Mouse (Mus musculus): ENCODE measurements at regions not wholly inside any gene's neighbourhood (a gene's known extent, or its start where the extent isn't known, plus 50 kb on each side); places are given as distances from the start of the nearest gene placed in this dataset.

DNA sequence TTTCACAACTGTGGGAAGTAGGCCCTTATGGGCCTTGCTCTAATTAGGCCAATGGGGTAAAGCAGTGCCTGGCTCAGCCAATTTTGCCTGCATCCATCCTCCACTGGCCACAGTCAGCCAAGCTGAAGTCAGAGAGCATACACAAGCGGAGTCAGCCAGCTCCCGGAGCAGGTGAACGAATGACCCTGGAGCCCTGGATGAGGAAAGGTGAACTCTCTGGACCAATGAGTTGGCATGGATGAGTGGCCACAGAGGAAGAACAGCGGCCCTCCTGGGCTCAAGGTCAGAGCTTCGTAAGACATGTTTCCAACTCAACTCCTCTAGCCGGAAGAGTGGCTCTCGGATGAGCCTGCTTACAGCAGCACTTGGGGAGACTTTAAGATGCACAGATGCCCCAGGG, 116.1 kb upstream of the Rpl38 start:
- ATAC-seq (replicated peaks; ENCODE audit: poor library complexity, severe bottlenecking): no peak

DNA sequence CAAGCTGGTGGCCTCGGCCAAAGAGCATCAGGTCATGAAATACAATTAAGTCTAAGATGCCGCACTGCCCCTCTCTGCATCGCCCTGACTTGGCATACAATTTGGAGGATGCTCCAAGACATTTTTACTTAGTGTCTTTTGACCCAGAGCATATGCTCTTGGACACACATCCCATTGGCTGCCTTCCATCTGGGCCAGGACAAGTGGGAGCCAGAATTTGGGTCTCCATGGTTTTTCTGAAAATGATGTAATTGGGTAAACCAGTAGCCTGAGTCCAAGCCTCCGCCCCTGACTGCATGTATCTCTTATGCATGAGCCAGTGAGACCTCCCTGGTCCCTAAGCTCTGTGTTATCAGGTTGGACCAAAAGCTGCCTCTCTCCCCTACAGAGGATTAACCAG, 117.1 kb upstream of the Rpl38 start:
- no peak for ATAC-seq (replicated peaks; ENCODE audit: poor library complexity, severe bottlenecking)

GRCm38 (mm10) chr11:114548658-114549057, 119.7 kb upstream of the Rpl38 start:
- ATAC-seq (replicated peaks; ENCODE audit: poor library complexity, severe bottlenecking): no peak

GRCm38 (mm10) chr11:114544212-114544611, 124.1 kb upstream of the Rpl38 start:
- ATAC-seq (replicated peaks; ENCODE audit: poor library complexity, severe bottlenecking): no peak

DNA sequence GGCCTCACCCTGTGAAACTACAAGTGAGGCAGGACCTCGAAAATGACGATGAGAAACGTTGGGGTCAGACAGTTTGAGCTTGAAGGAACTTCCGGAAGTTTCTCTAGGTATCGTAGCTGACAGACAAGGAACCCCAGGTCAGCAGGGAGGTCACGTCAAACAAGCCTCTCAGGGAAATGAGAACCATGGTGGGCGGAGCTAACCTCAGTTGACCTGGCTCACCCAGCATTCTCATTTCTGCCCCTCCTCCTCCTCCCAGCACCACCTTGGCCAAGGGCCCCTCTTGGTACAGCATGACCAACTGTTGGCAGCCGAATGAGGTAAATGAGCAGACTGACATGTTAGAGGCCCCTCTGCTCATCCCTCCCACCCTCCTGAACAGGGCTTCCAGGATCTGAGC, 126.2 kb upstream of the Rpl38 start:
- no peak for ATAC-seq (replicated peaks; ENCODE audit: poor library complexity, severe bottlenecking)

DNA sequence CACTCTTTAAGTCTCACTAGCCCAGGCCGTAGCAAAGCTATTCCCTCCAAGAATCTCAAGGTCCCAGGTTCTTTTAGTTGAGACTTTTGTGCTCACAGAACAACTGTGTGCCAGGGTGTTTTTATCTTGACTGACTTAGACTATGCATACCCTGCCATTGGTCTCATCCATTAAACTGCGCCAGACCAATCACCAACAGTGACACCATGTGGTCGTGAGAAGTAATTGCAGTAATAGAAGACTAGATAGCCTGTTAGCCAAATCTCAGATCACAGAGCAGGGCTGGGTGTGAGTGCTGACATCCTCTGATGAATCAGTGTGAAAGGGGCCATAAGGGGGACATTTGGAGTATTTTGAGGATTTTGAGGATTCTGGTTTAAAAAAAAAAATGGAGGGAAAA, 127.8 kb upstream of the Rpl38 start:
- no peak for ATAC-seq (replicated peaks; ENCODE audit: poor library complexity, severe bottlenecking)

- no peak for ATAC-seq (replicated peaks; ENCODE audit: poor library complexity, severe bottlenecking)
Observed at GRCm38 (mm10) chr11:114536616-114537493, 131.5 kb upstream of the Rpl38 start.

DNA sequence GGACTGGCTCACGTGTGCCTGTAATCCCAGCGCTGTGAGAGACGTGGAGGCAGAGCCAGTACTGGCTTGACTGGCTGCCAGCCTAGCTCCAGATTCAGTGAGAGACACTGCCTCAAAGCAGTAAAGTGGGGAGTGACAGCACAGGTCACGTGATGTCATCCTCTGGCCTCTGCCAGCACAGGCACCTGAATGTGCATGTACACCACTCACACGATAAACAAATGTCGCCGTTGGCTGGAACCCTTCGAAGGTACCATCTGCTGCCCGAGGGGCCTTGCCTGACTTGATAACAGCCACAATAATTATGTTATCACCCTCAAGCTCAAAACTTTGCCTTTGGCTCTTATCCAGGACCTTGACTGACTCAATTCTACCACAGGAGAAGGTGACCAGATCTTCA, 132.4 kb upstream of the Rpl38 start:
- no peak for ATAC-seq (replicated peaks; ENCODE audit: poor library complexity, severe bottlenecking)

DNA sequence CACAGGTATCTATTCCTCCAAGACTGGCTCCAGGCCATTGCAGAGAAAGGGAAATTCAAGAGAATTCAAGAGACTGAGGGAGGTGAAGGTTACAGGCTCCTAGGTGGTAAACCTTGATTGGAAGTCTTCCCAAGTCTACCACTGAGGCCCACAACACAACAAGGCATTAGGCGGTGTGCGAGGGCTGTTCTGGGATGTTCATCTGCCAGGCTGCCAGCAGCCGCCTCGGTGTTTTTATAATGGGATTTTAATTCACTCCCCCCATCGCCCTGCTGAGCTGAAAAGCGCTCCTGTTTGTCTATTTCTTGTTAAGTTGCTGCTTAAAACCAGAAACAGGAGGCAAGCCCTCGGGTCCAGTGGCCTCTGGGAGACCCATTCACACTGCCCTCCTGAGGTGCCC, 133.9 kb upstream of the Rpl38 start:
- no peak for ATAC-seq (replicated peaks; ENCODE audit: poor library complexity, severe bottlenecking)

DNA sequence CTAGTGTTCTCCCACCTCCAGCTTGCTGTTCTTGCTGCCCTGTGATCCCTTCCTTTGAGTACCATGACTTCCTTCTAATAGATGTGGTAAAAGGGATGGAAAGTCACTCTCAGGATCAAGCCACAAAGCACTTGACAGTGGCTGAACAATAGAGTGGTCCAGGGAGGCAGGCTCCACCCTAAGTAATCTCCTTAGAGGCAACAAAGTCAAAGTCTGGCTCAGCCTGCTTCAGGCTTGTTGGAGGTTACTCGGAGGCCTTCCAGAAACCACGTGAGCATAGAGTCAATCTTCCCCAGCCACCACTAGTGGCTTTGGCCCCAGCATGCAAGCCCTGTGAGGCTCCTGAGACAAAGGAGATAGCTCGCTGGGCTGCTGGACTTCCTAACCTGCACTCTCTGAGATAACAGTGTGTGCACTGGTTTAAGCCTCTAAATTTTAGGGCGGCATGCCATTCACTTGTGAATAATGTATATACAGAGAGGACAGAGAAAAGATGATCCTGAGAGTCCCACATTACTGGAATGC, 137.0 kb upstream of the Rpl38 start:
- ATAC-seq (replicated peaks; ENCODE audit: poor library complexity, severe bottlenecking): no peak

DNA sequence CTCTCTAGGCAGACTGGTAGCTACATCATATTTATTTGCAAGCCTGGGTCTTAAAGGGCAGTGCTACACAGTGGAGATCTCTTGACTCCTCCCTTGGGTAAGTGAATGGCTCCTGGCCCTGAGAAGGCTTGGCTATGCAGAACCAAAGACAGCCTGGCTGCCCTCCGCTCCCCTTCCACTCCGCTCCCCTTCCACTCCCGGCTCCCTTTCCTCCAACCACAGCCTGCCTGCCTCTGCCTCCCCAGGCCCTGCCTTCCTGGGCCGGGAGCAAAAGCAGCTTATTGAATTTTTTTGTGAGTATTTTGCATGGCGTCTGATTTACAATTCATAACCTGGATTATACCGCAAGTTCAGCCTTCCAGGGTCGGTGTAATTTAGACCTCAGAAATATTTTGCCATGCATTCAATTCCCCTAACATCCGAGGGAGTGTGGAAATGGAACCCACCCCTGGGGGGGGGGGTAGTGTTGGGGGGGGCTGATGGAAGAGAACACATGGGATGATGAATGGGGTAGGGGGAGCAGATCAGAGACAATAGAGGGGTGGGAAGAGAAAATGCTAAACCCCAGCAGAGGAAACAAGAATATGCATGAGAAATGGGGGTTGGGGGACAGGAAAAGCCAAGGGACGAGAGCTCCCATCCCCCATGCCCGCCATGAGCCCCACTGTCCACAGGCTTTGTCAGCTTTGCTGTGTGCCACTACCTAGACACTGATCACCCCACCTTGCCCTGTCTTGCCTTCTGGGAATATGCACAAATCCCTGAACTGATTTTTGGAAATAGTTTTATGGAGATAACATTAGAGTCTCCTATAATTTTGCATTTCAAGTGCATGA, 139.2 kb upstream of the Rpl38 start:
- no peak for ATAC-seq (replicated peaks; ENCODE audit: poor library complexity, severe bottlenecking)

- ATAC-seq (replicated peaks; ENCODE audit: poor library complexity, severe bottlenecking): peak; percentile 93
Observed at GRCm38 (mm10) chr11:114523444-114524238, 144.7 kb upstream of the Rpl38 start.

DNA sequence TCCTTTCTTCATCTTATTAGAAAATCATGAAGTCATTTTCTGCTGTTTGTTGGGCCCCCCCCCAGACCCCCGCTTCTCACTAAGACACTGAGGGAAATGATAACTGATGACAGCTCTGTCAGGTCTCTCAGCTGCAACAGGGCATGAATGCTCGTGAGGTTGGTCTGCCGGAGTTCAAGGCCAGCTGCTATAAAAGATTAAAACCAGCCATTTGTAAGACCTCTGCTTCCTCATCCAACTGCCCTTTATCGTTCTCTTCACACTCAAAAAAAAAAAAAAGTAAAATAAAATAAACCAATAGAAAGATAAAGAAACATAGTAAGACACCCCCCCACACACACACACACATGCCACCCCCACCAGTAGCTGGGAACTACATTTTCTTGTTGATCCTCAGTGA, 153.0 kb upstream of the Rpl38 start:
- ATAC-seq (replicated peaks; ENCODE audit: poor library complexity, severe bottlenecking): no peak

GRCm38 (mm10) chr11:114514126-114514525, 154.2 kb upstream of the Rpl38 start:
- ATAC-seq (replicated peaks; ENCODE audit: poor library complexity, severe bottlenecking): peak; percentile 55

DNA sequence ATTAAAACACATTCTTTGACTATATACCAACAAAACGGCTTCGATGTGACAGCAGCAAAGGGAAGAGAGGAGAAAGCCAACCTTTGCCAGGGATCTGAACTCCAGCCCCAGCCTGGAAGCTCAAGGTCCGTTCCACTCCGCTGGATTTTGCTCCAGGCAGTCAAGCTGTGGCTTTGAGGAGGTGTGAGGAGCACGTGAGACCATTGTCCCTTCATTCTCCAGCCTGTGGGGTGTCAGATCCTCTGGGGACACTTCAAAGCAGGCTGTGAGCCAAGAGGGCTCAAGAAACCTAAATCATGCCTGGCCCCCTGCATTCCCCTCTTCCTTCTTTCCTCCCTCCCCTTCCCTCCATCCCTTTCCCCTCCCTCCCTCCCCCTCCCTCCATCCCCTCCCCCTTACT, 154.9 kb upstream of the Rpl38 start:
- no peak for ATAC-seq (replicated peaks; ENCODE audit: poor library complexity, severe bottlenecking)

GRCm38 (mm10) chr11:114511994-114512393, 156.3 kb upstream of the Rpl38 start:
- no peak for ATAC-seq (replicated peaks; ENCODE audit: poor library complexity, severe bottlenecking)

DNA sequence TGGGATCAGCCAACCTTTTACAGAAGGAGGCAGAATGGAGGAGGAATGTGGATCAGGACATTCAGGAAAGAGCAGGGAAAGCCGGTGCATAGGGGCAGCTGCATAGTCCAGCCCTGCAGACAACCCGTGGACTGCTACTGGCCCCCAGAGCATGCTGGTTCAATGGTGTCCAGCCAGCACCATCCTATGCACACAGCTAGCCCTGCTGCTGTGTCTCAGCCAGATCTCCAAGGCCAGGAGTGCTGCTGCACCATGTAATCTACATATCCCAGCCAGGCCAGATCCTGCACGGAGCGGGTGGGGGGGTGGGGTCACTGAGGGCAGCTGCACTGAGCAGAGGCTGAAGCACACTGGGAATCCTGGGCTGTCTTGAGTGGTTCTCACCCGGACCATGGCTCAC, 165.8 kb upstream of the Rpl38 start:
- no peak for ATAC-seq (replicated peaks; ENCODE audit: poor library complexity, severe bottlenecking)

DNA sequence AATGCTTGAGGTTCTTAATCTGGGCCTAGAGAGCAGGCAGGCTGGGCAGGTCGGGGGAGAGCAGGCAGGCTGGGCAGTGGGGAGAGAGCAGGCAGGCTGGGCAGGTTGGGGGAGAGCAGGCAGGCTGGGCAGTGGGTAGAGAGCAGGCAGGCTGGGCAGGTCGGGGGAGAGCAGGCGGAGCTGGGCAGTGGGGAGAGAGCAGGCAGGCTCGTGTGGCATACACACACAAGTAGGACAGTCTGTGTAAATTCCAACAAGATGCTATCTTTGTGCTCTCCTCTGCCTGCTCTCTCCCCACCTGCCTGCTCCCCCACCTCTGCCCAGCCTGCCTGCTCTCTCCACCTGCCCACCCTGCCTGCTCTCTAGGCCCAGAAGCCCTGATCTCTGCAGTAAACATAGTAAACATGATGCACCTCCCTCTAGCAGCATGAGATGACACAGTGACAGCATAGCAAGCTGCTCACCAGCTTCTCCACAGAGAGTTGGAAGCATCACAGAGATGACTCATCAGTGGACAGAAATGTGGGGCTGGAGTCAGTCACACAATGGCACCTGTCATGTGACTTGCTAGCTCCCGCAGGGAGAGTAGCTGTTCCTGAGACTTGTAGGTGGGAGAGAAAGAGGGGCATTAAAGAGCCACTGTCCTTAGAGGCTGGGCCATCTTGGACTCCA, 166.3 kb upstream of the Rpl38 start:
- no peak for ATAC-seq (replicated peaks; ENCODE audit: poor library complexity, severe bottlenecking)

- no peak for ATAC-seq (replicated peaks; ENCODE audit: poor library complexity, severe bottlenecking)
Observed at GRCm38 (mm10) chr11:114500416-114500815, 167.9 kb upstream of the Rpl38 start.

DNA sequence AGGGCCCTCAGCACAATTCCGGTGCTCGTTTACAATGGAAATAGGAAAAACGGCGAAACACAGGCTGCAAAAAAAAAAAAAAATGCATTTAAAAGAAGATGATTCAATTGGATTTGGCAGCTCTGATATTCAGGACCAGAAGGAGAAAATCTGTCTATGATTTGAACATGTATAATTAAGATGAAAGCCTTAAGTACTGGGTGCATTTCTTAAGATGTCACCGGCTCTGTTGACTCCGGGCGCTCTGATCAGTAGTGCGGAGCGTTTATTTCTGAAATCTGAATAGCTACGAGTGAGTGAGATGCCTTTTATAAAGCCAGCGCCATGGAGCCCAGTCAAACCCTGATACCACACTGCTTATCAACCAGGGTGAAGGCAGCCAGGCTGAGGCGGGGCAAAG, 168.7 kb upstream of the Rpl38 start:
- no peak for ATAC-seq (replicated peaks; ENCODE audit: poor library complexity, severe bottlenecking)
